Mouse (Mus musculus): ENCODE measurements at regions not wholly inside any gene's neighbourhood (a gene's known extent, or its start where the extent isn't known, plus 50 kb on each side); places are given as distances from the start of the nearest gene placed in this dataset.

- no peak overlapping the region for H3K4me3 ChIP-seq (ENCODE audit: control insufficient read depth in 1 of 2, insufficient read depth in 1 of 2, low read depth in 2 of 2, low read length in 2 of 2)
- no peak for TF ChIP-seq NELFE (IDR thresholded peaks at IDR 0.05; ENCODE audit: low read depth, low read length)
- no peak for TF ChIP-seq CHD1 (IDR thresholded peaks at IDR 0.05; ENCODE audit: low read depth, low read length)
- no peak for TF ChIP-seq POLR2AphosphoS5 (IDR thresholded peaks at IDR 0.05; ENCODE audit: borderline replicate concordance, low read depth, low read length)
- no peak for TF ChIP-seq SMC3 (IDR thresholded peaks at IDR 0.05; ENCODE audit: low read depth, low read length)
- TF ChIP-seq KAT2A (conservative IDR thresholded peaks at IDR 0.05; ENCODE audit: low read depth, low read length): no peak
- TF ChIP-seq ETS1 (IDR thresholded peaks at IDR 0.05; ENCODE audit: low read depth, low read length): no peak
- TF ChIP-seq UBTF (IDR thresholded peaks at IDR 0.05; ENCODE audit: borderline replicate concordance, insufficient read depth, low read depth, low read length): no peak
- no peak for TF ChIP-seq RAD21 (IDR thresholded peaks at IDR 0.05; ENCODE audit: low read depth, low read length)
- no peak for TF ChIP-seq MAX (IDR thresholded peaks at IDR 0.05; ENCODE audit: low read length)
- TF ChIP-seq MYB (IDR thresholded peaks at IDR 0.05; ENCODE audit: low read depth, low read length): no peak
- TF ChIP-seq BHLHE40 (IDR thresholded peaks at IDR 0.05; ENCODE audit: borderline replicate concordance, low read depth, low read length): no peak
- H3K27me3 ChIP-seq (ENCODE audit: control insufficient read depth in 1 of 2, insufficient read depth in 2 of 2, low read length in 2 of 2): no peaks in the 10 kb centered on the region
- DNase-seq (ENCODE audit: low read depth, low spot score): no peak
- no peaks in the 10 kb centered on the region for H3K9me3 ChIP-seq (replicated peaks; ENCODE audit: insufficient read depth, low read length)
- no peak overlapping the region for H3K27ac ChIP-seq (ENCODE audit: control insufficient read depth, low read depth, low read length)
- H3K36me3 ChIP-seq (ENCODE audit: control insufficient read depth in 1 of 2, insufficient read depth in 2 of 2, low read length in 2 of 2): no peaks in the 10 kb centered on the region
- no peak overlapping the region for H3K9ac ChIP-seq (ENCODE audit: control insufficient read depth, low read depth, low read length, poor library complexity, severe bottlenecking)
- H3K4me1 ChIP-seq (ENCODE audit: control insufficient read depth in 1 of 2, insufficient read depth in 2 of 2, low read length in 2 of 2): no peaks in the 10 kb centered on the region
- no peaks in the 10 kb centered on the region for H3K79me2 ChIP-seq (ENCODE audit: control insufficient read depth, insufficient read depth, low read length, poor library complexity)
Observed at GRCm38 (mm10) chr12:50980800-50981199, 331.9 kb upstream of the Prkd1 start.

DNA sequence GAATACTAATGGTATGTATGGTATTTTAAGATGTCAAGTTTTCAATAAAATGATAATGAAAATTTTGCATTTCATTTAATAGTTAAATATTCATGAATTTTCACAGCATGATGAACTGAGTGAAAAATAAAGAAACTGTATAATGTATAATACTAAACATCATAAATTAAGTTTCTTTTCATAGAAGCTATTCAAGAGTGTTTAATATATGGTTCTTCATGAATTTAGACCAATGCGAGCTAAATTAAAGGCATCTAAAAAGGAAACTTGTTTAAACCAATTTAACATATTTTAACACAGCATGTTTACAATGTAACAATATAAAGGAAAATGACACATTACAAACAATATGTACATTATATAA, 321.8 kb upstream of the Prkd1 start:
- DNase-seq (ENCODE audit: low read depth, low spot score): no peak
- Histone ChIP-seq H3K9ac (ENCODE audit: control insufficient read depth, low read depth, low read length, poor library complexity, severe bottlenecking) (no peak overlapping the region), H3K36me3 (ENCODE audit: control insufficient read depth in 1 of 2, insufficient read depth in 2 of 2, low read length in 2 of 2) (no peaks in the 10 kb centered on the region), H3K27ac (ENCODE audit: control insufficient read depth, low read depth, low read length) (no peak overlapping the region), H3K79me2 (ENCODE audit: control insufficient read depth, insufficient read depth, low read length, poor library complexity) (no peaks in the 10 kb centered on the region), H3K4me3 (ENCODE audit: control insufficient read depth in 1 of 2, insufficient read depth in 1 of 2, low read depth in 2 of 2, low read length in 2 of 2) (no peak overlapping the region), H3K4me1 (ENCODE audit: control insufficient read depth in 1 of 2, insufficient read depth in 2 of 2, low read length in 2 of 2) (no peaks in the 10 kb centered on the region), H3K27me3 (ENCODE audit: control insufficient read depth in 1 of 2, insufficient read depth in 2 of 2, low read length in 2 of 2) (no peaks in the 10 kb centered on the region), H3K9me3 (replicated peaks; ENCODE audit: insufficient read depth, low read length) (no peaks in the 10 kb centered on the region)
- TF ChIP-seq SIN3A (IDR thresholded peaks at IDR 0.05; ENCODE audit: low read length) (no peak), MXI1 (IDR thresholded peaks at IDR 0.05; ENCODE audit: low read depth, low read length) (no peak), NRF1 (IDR thresholded peaks at IDR 0.05; ENCODE audit: insufficient read depth, low read depth, low read length, poor library complexity, severe bottlenecking) (no peak), ZKSCAN1 (IDR thresholded peaks at IDR 0.05; ENCODE audit: low read depth, low read length) (no peak), ZNF384 (IDR thresholded peaks at IDR 0.05; ENCODE audit: low read depth, low read length) (no peak), CTCF (IDR thresholded peaks at IDR 0.05 in 2 of 3, conservative IDR thresholded peaks at IDR 0.05 in 1 of 3; ENCODE audit: control insufficient read depth in 1 of 3, insufficient read depth in 1 of 3, low read depth in 2 of 3, low read length in 3 of 3, poor library complexity in 1 of 3, severe bottlenecking in 1 of 3) (no peak), KAT2A (conservative IDR thresholded peaks at IDR 0.05; ENCODE audit: low read depth, low read length) (no peak), MAFK (IDR thresholded peaks at IDR 0.05; ENCODE audit: borderline replicate concordance, low read depth, low read length) (no peak), USF1 (IDR thresholded peaks at IDR 0.05; ENCODE audit: low read depth, low read length) (no peak), MEF2A (IDR thresholded peaks at IDR 0.05; ENCODE audit: extremely low read depth, insufficient replicate concordance, low read depth, low read length, poor library complexity, severe bottlenecking) (no peak), NELFE (IDR thresholded peaks at IDR 0.05; ENCODE audit: low read depth, low read length) (no peak), EP300 (IDR thresholded peaks at IDR 0.05; ENCODE audit: low read depth in 1 of 2, low read length in 2 of 2) (no peak), RCOR1 (IDR thresholded peaks at IDR 0.05; ENCODE audit: low read depth, low read length) (no peak), ZMIZ1 (IDR thresholded peaks at IDR 0.05; ENCODE audit: low read depth, low read length) (no peak), HCFC1 (IDR thresholded peaks at IDR 0.05; ENCODE audit: low read depth, low read length) (no peak), TBP (IDR thresholded peaks at IDR 0.05; ENCODE audit: low read depth, low read length) (no peak), MAZ (IDR thresholded peaks at IDR 0.05; ENCODE audit: low read depth, low read length) (no peak)

Measured in MEL (cell line).